Mouse (Mus musculus) left cerebral cortex, postnatal 4 days (tissue): ENCODE data around the gene Oxtr. TPM values are rescaled to one million over a fixed set of nuclear protein-coding genes. Genes with fewer than 3 reads are reported as not detected.

Source experiments
- DNase-seq: peaks from one replicate; pipeline ENCODE4 v3.0.0-alpha.2; 2022
- intact Hi-C: fragments of 180-260 bp; cut with DNase I; formaldehyde crosslinking; loops from one replicate; pipeline ENCODE4 v1.15.1; 2025
- total RNA-seq, 2 experiments: library from RNA; stranded (reverse); gene quantifications; 2 replicates each; pipeline ENCODE4 v1.2.3; 2021

Gene Oxtr
- 1 to 10 TPM; 4.8 to 6.2 TPM for total RNA-seq

GRCm38 (mm10) chr6:112489910-112490559 is at the start of gene Oxtr:
TSS of gene Oxtr (minus strand) at chr6:112489943.
- no peak for DNase-seq
- intact Hi-C loops = loop anchor here (5.0 to 10.0 kb wide), 2 partner anchors 202 to 285 kb away; no protein-coding TSS in a partner anchor

- no peak for DNase-seq
- intact Hi-C loops = no loop called here
These were observed 35.7 kb upstream of the Oxtr start for GRCm38 (mm10) chr6:112525434-112525833.

GRCm38 (mm10) chr6:112524459-112524858 is 34.7 kb upstream of the Oxtr start:
- DNase-seq = no peak
- intact Hi-C loops = no loop called here

- intact Hi-C loops = no loop called here
- DNase-seq = no peak
These were observed 28.2 kb upstream of the Oxtr start for GRCm38 (mm10) chr6:112517991-112518390.

GRCm38 (mm10) chr6:112517572-112517971 is 27.8 kb upstream of the Oxtr start:
- intact Hi-C loops = no loop called here
- DNase-seq = no peak

GRCm38 (mm10) chr6:112516496-112516895 is 26.8 kb upstream of the Oxtr start:
- no peak for DNase-seq
- intact Hi-C loops = no loop called here

GRCm38 (mm10) chr6:112514591-112514990 is 24.8 kb upstream of the Oxtr start:
- no peak for DNase-seq
- intact Hi-C loops = no loop called here

GRCm38 (mm10) chr6:112510346-112510745 is 20.6 kb upstream of the Oxtr start:
- peak; percentile 88 for DNase-seq
- intact Hi-C loops = no loop called here

- intact Hi-C loops = no loop called here
- DNase-seq = peak; percentile 40
These were observed 19.9 kb upstream of the Oxtr start for GRCm38 (mm10) chr6:112509590-112510131.

- no peak for DNase-seq
- intact Hi-C loops = no loop called here
These were observed 17.9 kb upstream of the Oxtr start for GRCm38 (mm10) chr6:112507617-112508016.

GRCm38 (mm10) chr6:112501156-112501555 is 11.4 kb upstream of the Oxtr start:
- peak; percentile 72 for DNase-seq

GRCm38 (mm10) chr6:112499456-112499855 is 9.7 kb upstream of the Oxtr start:
- DNase-seq = no peak

More at GRCm38 (mm10) chr6:112501156-112501555, 11.4 kb upstream of the Oxtr start:
- intact Hi-C loops = no loop called here

GRCm38 (mm10) chr6:112498716-112499115 is 9.0 kb upstream of the Oxtr start:
- DNase-seq = no peak
- intact Hi-C loops = no loop called here

More at GRCm38 (mm10) chr6:112499456-112499855, 9.7 kb upstream of the Oxtr start:
- intact Hi-C loops = no loop called here

GRCm38 (mm10) chr6:112497456-112497855 is 7.7 kb upstream of the Oxtr start:
- no peak for DNase-seq
- intact Hi-C loops = no loop called here

GRCm38 (mm10) chr6:112496291-112497060 is 6.7 kb upstream of the Oxtr start:
- no peak for DNase-seq
- intact Hi-C loops = no loop called here

GRCm38 (mm10) chr6:112495219-112495618 is 5.5 kb upstream of the Oxtr start:
- intact Hi-C loops = no loop called here
- DNase-seq = no peak

GRCm38 (mm10) chr6:112494620-112495081 is 4.9 kb upstream of the Oxtr start:
- DNase-seq = peak; percentile 38
- intact Hi-C loops = loop anchor here (5.0 kb wide), 1 partner anchor 198 kb away; no protein-coding TSS in a partner anchor

- no peak for DNase-seq
- intact Hi-C loops = loop anchor here (5.0 kb wide), 1 partner anchor 199 kb away; no protein-coding TSS in a partner anchor
These were observed 3.6 kb upstream of the Oxtr start for GRCm38 (mm10) chr6:112493371-112493770.

GRCm38 (mm10) chr6:112492656-112493055 is 2.9 kb upstream of the Oxtr start:
- DNase-seq = no peak
- intact Hi-C loops = loop anchor here (5.0 kb wide), 1 partner anchor 200 kb away; no protein-coding TSS in a partner anchor

- intact Hi-C loops = loop anchor here (5.0 kb wide), 1 partner anchor 201 kb away; no protein-coding TSS in a partner anchor
- no peak for DNase-seq
These were observed 1.8 kb upstream of the Oxtr start for GRCm38 (mm10) chr6:112491521-112491920.

GRCm38 (mm10) chr6:112490625-112491242 is 991 bp upstream of the Oxtr start:
- intact Hi-C loops = loop anchor here (5.0 kb wide), 1 partner anchor 202 kb away; no protein-coding TSS in a partner anchor
- peak; percentile 87 for DNase-seq
